Mouse (Mus musculus) heart, adult 2 months (tissue): Measurements from ENCODE around the gene Tcf21. TPM values are rescaled to one million over a fixed set of nuclear protein-coding genes. Genes with fewer than 3 reads are reported as not detected.

ENCODE experiments used
- DNase-seq, 2 experiments: peaks; one replicate each; pipeline ENCODE4 v3.0.0; 2021
- H3K27ac ChIP-seq: fragments of 200-600 bp; 2 replicates; pipeline ENCODE4 v1.8.1; 2022
- H3K27me3 ChIP-seq: fragments of 200-500 bp; 2 replicates; pipeline ENCODE4 v1.6.1; 2012; ENCODE audit warnings: mild to moderate bottlenecking, low read length, inconsistent platforms, mixed read lengths; ENCODE audit not compliant: control insufficient read depth, insufficient read depth
- H3K36me3 ChIP-seq: fragments of 200-500 bp; 2 replicates; pipeline ENCODE4 v1.6.1; 2012; ENCODE audit warnings: low read length, inconsistent platforms; ENCODE audit not compliant: control insufficient read depth, insufficient read depth
- H3K4me1 ChIP-seq: fragments of 200-500 bp; 2 replicates; pipeline ENCODE4 v1.6.1; 2011; ENCODE audit warnings: low read length; ENCODE audit not compliant: control insufficient read depth, insufficient read depth
- H3K4me3 ChIP-seq: fragments of 200-600 bp; 2 replicates; pipeline ENCODE4 v1.8.1; 2022
- H3K79me2 ChIP-seq: fragments of 200-500 bp; replicated peaks from 2 replicates; pipeline ENCODE4 v1.6.1; 2012; ENCODE audit warnings: mild to moderate bottlenecking, inconsistent platforms, low read length, moderate library complexity, mixed read lengths; ENCODE audit not compliant: control insufficient read depth, insufficient read depth
- H3K9ac ChIP-seq: fragments of 200-500 bp; 2 replicates; pipeline ENCODE4 v1.6.1; 2012; ENCODE audit warnings: low read depth, mild to moderate bottlenecking, control low read depth, inconsistent platforms, low read length, mixed read lengths
- CTCF ChIP-seq: fragments of 200-600 bp; IDR thresholded peaks from 2 replicates; pipeline ENCODE4 v1.8.1; 2022; ENCODE audit warnings: antibody characterized with exemption, mild to moderate bottlenecking, moderate library complexity
- EP300 ChIP-seq: fragments of 200-500 bp; IDR thresholded peaks from 2 replicates; pipeline ENCODE4 v1.6.1; 2011; ENCODE audit warnings: low read depth, low read length, control low read depth; ENCODE audit not compliant: insufficient read depth
- POLR2A ChIP-seq: fragments of 200-500 bp; IDR thresholded peaks from 2 replicates; pipeline ENCODE4 v1.6.1; 2011; ENCODE audit warnings: mild to moderate bottlenecking, low read depth, low read length, control low read depth; ENCODE audit not compliant: insufficient read depth
- WGBS: fragments of 180-500 bp; shearing (Covaris S2); methylation state at CpG from one replicate; pipeline ENCODE4 v1.1.7; 2018; 5-methylcytosine and 5-hydroxymethylcytosine counted together
- intact Hi-C: fragments of 180-260 bp; cut with DNase I; formaldehyde crosslinking; loops from one replicate; pipeline ENCODE4 v1.15.1; 2025
- polyA plus RNA-seq: library from polyadenylated mRNA; depleted of rRNA; stranded (reverse); fragments of >200 nt; gene quantifications from 2 replicates; pipeline ENCODE4 v1.2.3, GENCODE M21; 2012
- total RNA-seq, 2 experiments: library from RNA; stranded (reverse); gene quantifications; 2 replicates each; pipeline ENCODE4 v1.2.3; 2021

The Tcf21 gene
- total and polyA plus RNA-seq, 3 experiments = 8.4 to 32.3 (median 9.6) TPM

DNA sequence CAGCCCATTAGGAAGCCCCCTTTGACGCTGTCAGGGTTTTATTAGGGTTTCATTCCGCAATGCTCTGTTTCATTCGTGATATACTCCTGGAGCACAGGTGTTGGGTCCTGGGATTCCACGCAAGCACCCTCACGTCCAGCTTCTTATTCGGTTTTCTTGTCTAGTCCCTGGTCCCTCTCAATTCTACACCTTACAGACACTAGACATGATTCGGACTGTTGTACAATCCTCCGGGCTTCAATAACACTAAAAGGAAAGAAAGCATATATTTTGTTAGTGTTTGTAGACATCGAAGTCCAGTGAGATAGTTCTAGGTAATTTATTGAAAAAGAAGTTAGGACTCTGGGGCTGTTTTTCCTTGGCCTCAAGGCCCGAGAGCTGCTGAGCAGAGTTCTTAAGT, 24.8 kb upstream of the Tcf21 start:
- DNase-seq = no peak
- WGBS = 55% methylated on average over 10 of the region's 10 CpGs
- H3K27me3 ChIP-seq = peaks cover 3% of the 10 kb centered on the region
- H3K9ac ChIP-seq = no peak overlapping the region
- no peaks in the 10 kb centered on the region for H3K36me3 ChIP-seq
- no peaks in the 10 kb centered on the region for H3K4me1 ChIP-seq
- no peak for TF ChIP-seq CTCF
- no peak for TF ChIP-seq EP300
- TF ChIP-seq POLR2A = no peak
- no peaks in the 10 kb centered on the region for H3K79me2 ChIP-seq
- no peak overlapping the region for H3K27ac ChIP-seq
- intact Hi-C loops = no loop called here
- H3K4me3 ChIP-seq = no peak overlapping the region

- DNase-seq = no peak
- WGBS = 10% methylated on average over 26 of the region's 26 CpGs
- TF ChIP-seq CTCF = no peak
- no peak for TF ChIP-seq EP300
- no peak for TF ChIP-seq POLR2A
- Histone ChIP-seq H3K36me3 (no peaks in the 10 kb centered on the region), H3K4me3 (no peak overlapping the region), H3K4me1 (no peaks in the 10 kb centered on the region), H3K27me3 (peaks cover 3% of the 10 kb centered on the region), H3K9ac (no peak overlapping the region), H3K27ac (no peak overlapping the region), H3K79me2 (no peaks in the 10 kb centered on the region)
- intact Hi-C loops = no loop called here
Measured at GRCm38 (mm10) chr10:22843440-22844361, 23.7 kb upstream of the Tcf21 start.

GRCm38 (mm10) chr10:22842781-22843439, 22.9 kb upstream of the Tcf21 start:
- DNase-seq = no peak
- H3K79me2 ChIP-seq = no peaks in the 10 kb centered on the region
- no peak overlapping the region for H3K9ac ChIP-seq
- H3K27me3 ChIP-seq = peaks cover 3% of the 10 kb centered on the region
- no peaks in the 10 kb centered on the region for H3K4me1 ChIP-seq
- intact Hi-C loops = no loop called here
- 19% methylated on average over 17 of the region's 17 CpGs for WGBS
- H3K4me3 ChIP-seq = no peak overlapping the region
- no peaks in the 10 kb centered on the region for H3K36me3 ChIP-seq
- H3K27ac ChIP-seq = no peak overlapping the region
- TF ChIP-seq CTCF = no peak
- TF ChIP-seq EP300 = no peak
- no peak for TF ChIP-seq POLR2A

DNA sequence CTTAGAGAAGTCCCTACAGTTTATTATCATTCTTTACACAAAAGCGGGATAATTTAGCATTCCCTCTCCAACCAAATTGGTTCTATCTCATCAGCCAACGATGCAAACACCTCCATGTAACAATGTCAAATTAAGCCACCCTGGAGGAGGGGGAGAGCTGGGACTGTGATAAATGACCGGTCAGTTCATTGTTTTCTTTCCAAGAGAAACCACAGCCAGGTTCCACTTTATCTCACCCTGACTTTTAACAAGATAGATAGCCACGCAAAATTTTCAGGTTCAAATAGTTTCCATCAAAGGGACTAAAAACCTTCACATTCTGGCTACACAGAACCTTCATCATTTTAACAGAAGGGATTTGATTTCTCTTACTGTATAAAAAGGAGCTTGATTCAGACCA, 22.1 kb upstream of the Tcf21 start:
- H3K9ac ChIP-seq = no peak overlapping the region
- intact Hi-C loops = no loop called here
- no peaks in the 10 kb centered on the region for H3K36me3 ChIP-seq
- DNase-seq = no peak
- H3K4me1 ChIP-seq = no peaks in the 10 kb centered on the region
- WGBS = 31% methylated on average over 4 of the region's 4 CpGs
- peaks cover 3% of the 10 kb centered on the region for H3K27me3 ChIP-seq
- H3K4me3 ChIP-seq = no peak overlapping the region
- no peaks in the 10 kb centered on the region for H3K79me2 ChIP-seq
- H3K27ac ChIP-seq = no peak overlapping the region
- TF ChIP-seq POLR2A (no peak), CTCF (no peak), EP300 (no peak)

GRCm38 (mm10) chr10:22826244-22826643, 6.3 kb upstream of the Tcf21 start:
- Histone ChIP-seq H3K4me3 (no peak overlapping the region), H3K36me3 (no peaks in the 10 kb centered on the region), H3K27me3 (peaks cover 2% of the 10 kb centered on the region; the same call in 1 of the 2 replicates), H3K4me1 (no peaks in the 10 kb centered on the region), H3K27ac (no peak overlapping the region), H3K79me2 (no peaks in the 10 kb centered on the region), H3K9ac (no peak overlapping the region)
- intact Hi-C loops = loop anchor here (10.0 kb wide), 1 partner anchor 49 kb away; no protein-coding TSS in a partner anchor
- WGBS = 83% methylated on average over 2 of the region's 2 CpGs
- DNase-seq = no peak
- TF ChIP-seq CTCF (no peak), POLR2A (no peak), EP300 (no peak)
